Mouse (Mus musculus): Measurements from ENCODE around the gene Wt1.

- TF ChIP-seq POLR2A (IDR thresholded peaks at IDR 0.05; ENCODE audit: low read depth, low read length) (no peak), CTCF (IDR thresholded peaks at IDR 0.05; ENCODE audit: borderline replicate concordance, insufficient read depth, low read length) (no peak)
Measured at GRCm38 (mm10) chr2:105123881-105124280, 2.4 kb upstream of the Wt1 start.
